Mouse (Mus musculus) myocyte (in vitro differentiated cells): ENCODE measurements around the gene Atg4c. TPM values are rescaled to one million over a fixed set of nuclear protein-coding genes. Genes with fewer than 3 reads are reported as not detected.

Experiments
- H3K27me3 ChIP-seq: one replicate; pipeline ENCODE4 v1.6.1; 2011; ENCODE audit not compliant: control insufficient read depth, insufficient read depth, insufficient read length
- H3K36me3 ChIP-seq: one replicate; pipeline ENCODE4 v1.6.1; 2011; ENCODE audit not compliant: control insufficient read depth, insufficient read depth
- H3K4me2 ChIP-seq: one replicate; pipeline ENCODE4 v1.6.1; 2011; ENCODE audit warnings: low read depth, control low read depth
- H3K4me3 ChIP-seq: one replicate; pipeline ENCODE4 v1.5.1; 2011; ENCODE audit warnings: mild to moderate bottlenecking, control low read depth, moderate library complexity
- H3K79me2 ChIP-seq: one replicate; pipeline ENCODE4 v1.6.1; 2011; ENCODE audit not compliant: control insufficient read depth, insufficient read depth
- H3ac ChIP-seq: one replicate; pipeline ENCODE4 v1.6.1; 2011; ENCODE audit not compliant: control insufficient read depth, insufficient read length
- CEBPB ChIP-seq: IDR thresholded peaks from 2 replicates; pipeline ENCODE4 v1.6.1; 2011; ENCODE audit warnings: mild to moderate bottlenecking, moderate library complexity; ENCODE audit not compliant: poor library complexity, insufficient read depth, severe bottlenecking
- E2F4 ChIP-seq: IDR thresholded peaks from one replicate; pipeline ENCODE4 v1.6.1; 2011; ENCODE audit warnings: mild to moderate bottlenecking, control low read depth, moderate library complexity; ENCODE audit not compliant: insufficient read depth
- MAX ChIP-seq: IDR thresholded peaks from one replicate; pipeline ENCODE4 v1.6.1; 2011; ENCODE audit warnings: low read depth, mild to moderate bottlenecking, control low read depth
- MYOD1 ChIP-seq, 3 experiments: IDR thresholded peaks; one replicate each; pipeline ENCODE4 v1.6.1; 2011; ENCODE audit warnings: control low read depth in 2 of 3, low read depth in 2 of 3, mild to moderate bottlenecking in 2 of 3, moderate library complexity in 1 of 3; ENCODE audit not compliant: insufficient read length in 2 of 3, control insufficient read depth in 1 of 3
- MYOG ChIP-seq, 3 experiments: IDR thresholded peaks; one replicate each; pipeline ENCODE4 v1.6.1; 2011; ENCODE audit warnings: control low read depth in 2 of 3, low read depth in 2 of 3, mild to moderate bottlenecking in 2 of 3; ENCODE audit not compliant: insufficient read length in 2 of 3, control insufficient read depth in 1 of 3, insufficient read depth in 1 of 3
- POLR2A ChIP-seq: IDR thresholded peaks from one replicate; pipeline ENCODE4 v1.6.1; 2011; ENCODE audit warnings: low read depth, mild to moderate bottlenecking, control low read depth, moderate library complexity; ENCODE audit not compliant: insufficient read length
- POLR2AphosphoS2 ChIP-seq: IDR thresholded peaks from one replicate; pipeline ENCODE4 v1.6.1; 2011; ENCODE audit warnings: low read depth, control low read depth; ENCODE audit not compliant: insufficient read length
- REST ChIP-seq: IDR thresholded peaks from one replicate; pipeline ENCODE4 v1.6.1; 2011; ENCODE audit warnings: mild to moderate bottlenecking, control low read depth, moderate library complexity; ENCODE audit not compliant: insufficient read depth, insufficient read length
- SRF ChIP-seq: IDR thresholded peaks from one replicate; pipeline ENCODE4 v1.6.1; 2011; ENCODE audit warnings: low read depth; ENCODE audit not compliant: control insufficient read depth, insufficient read length
- TCF12 ChIP-seq: IDR thresholded peaks from one replicate; pipeline ENCODE4 v1.6.1; 2011; ENCODE audit warnings: mild to moderate bottlenecking, control low read depth; ENCODE audit not compliant: poor library complexity, insufficient read depth, severe bottlenecking
- TCF3 ChIP-seq: IDR thresholded peaks from one replicate; pipeline ENCODE4 v1.6.1; 2011; ENCODE audit warnings: low read depth, control low read depth; ENCODE audit not compliant: insufficient read length
- USF1 ChIP-seq: IDR thresholded peaks from one replicate; pipeline ENCODE4 v1.6.1; 2011; ENCODE audit warnings: low read depth, mild to moderate bottlenecking, control low read depth, moderate library complexity
- polyA plus RNA-seq: library from polyadenylated mRNA; unstranded; fragments of >200 nt; fragmentation: generic; extraction: Trizol; gene quantifications from one replicate; pipeline ENCODE4 v1.2.1, GENCODE M21; 2012; ENCODE audit warnings: missing spikeins

The Atg4c gene
- polyA plus RNA-seq, 1 experiment: 3.5 TPM

GRCm38 (mm10) chr4:99179446-99180120 lies 14.2 kb upstream of the Atg4c start:
- H3K4me2 ChIP-seq: peak overlapping the region; percentile 6
- H3K79me2 ChIP-seq: no peaks in the 10 kb centered on the region
- H3K36me3 ChIP-seq: no peaks in the 10 kb centered on the region
- H3K4me3 ChIP-seq: no peak overlapping the region
- no peak overlapping the region for H3ac ChIP-seq
- no peak for TF ChIP-seq MYOG (IDR thresholded peaks at IDR 0.05; ENCODE audit: control insufficient read depth in 1 of 3, insufficient read depth in 1 of 3, insufficient read length in 2 of 3, low read depth in 2 of 3)
- no peaks in the 10 kb centered on the region for H3K27me3 ChIP-seq

- Histone ChIP-seq H3ac (no peak overlapping the region), H3K79me2 (no peaks in the 10 kb centered on the region), H3K4me3 (no peak overlapping the region), H3K27me3 (no peaks in the 10 kb centered on the region), H3K36me3 (no peaks in the 10 kb centered on the region), H3K4me2 (no peak overlapping the region)
- TF ChIP-seq REST: no peak
These were observed 12.8 kb upstream of the Atg4c start for GRCm38 (mm10) chr4:99180921-99181320.

GRCm38 (mm10) chr4:99181739-99182419 lies 11.9 kb upstream of the Atg4c start:
- no peak overlapping the region for H3ac ChIP-seq
- H3K36me3 ChIP-seq: no peaks in the 10 kb centered on the region
- no peak for TF ChIP-seq POLR2A
- peak in 1 of 3 experiments; percentile 37 for TF ChIP-seq MYOG (IDR thresholded peaks at IDR 0.05; ENCODE audit: control insufficient read depth in 1 of 3, insufficient read depth in 1 of 3, insufficient read length in 2 of 3, low read depth in 2 of 3)
- no peak for TF ChIP-seq CEBPB
- peak in 2 of 3 experiments; percentile 33 to 55 for TF ChIP-seq MYOD1 (IDR thresholded peaks at IDR 0.05; ENCODE audit: control insufficient read depth in 1 of 3, insufficient read length in 2 of 3, low read depth in 2 of 3)
- H3K4me3 ChIP-seq: no peak overlapping the region
- no peaks in the 10 kb centered on the region for H3K27me3 ChIP-seq
- no peaks in the 10 kb centered on the region for H3K79me2 ChIP-seq
- H3K4me2 ChIP-seq: no peak overlapping the region

DNA sequence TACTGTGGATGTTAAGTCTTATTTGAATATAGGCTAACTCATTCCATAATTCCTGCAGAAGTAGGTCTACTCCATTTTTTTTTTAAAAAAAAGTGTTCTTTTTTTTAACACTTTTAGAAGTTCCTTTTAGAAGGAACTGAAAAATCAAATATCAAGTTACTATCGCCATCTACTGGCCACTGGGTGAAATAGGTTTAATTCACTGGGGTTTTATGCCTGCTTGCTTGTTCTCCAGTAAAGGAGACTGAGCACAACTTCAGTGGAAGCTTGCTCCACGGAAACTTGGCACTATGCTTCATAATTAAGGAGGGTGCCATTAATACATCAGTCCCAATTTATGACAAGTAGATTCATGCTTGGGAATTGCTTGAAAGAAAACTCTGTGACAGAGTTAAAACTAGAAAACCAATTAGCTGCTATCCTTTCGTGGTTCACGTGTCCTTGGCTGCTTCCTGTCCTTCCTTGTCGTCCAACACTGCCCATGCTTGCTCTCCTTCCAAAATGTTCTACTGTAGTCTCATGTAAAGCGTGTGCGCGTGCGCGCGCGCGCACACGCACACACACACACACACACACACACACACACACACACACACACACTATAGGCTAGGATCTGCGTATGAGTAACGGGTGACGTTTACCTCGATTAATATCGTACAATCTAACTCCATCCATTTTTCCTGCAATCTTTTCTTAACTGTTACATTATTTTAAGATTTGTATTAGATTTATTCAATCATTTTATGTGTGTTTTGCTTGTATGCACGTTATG lies 10.9 kb upstream of the Atg4c start:
- Histone ChIP-seq H3K27me3 (no peaks in the 10 kb centered on the region), H3K36me3 (no peaks in the 10 kb centered on the region), H3K4me2 (no peak overlapping the region), H3ac (no peak overlapping the region), H3K4me3 (no peak overlapping the region), H3K79me2 (no peaks in the 10 kb centered on the region)
- TF ChIP-seq MYOD1 (IDR thresholded peaks at IDR 0.05; ENCODE audit: control insufficient read depth in 1 of 3, insufficient read length in 2 of 3, low read depth in 2 of 3) (no peak), USF1 (no peak), TCF12 (no peak), TCF3 (no peak), SRF (no peak), POLR2AphosphoS2 (no peak), E2F4 (no peak), MYOG (IDR thresholded peaks at IDR 0.05; ENCODE audit: control insufficient read depth in 1 of 3, insufficient read depth in 1 of 3, insufficient read length in 2 of 3, low read depth in 2 of 3) (no peak), CEBPB (no peak)

GRCm38 (mm10) chr4:99184678-99185077 lies 9.1 kb upstream of the Atg4c start:
- TF ChIP-seq SRF (no peak), TCF12 (no peak), E2F4 (no peak), REST (no peak), MYOD1 (IDR thresholded peaks at IDR 0.05; ENCODE audit: control insufficient read depth in 1 of 3, insufficient read length in 2 of 3, low read depth in 2 of 3) (no peak), MAX (no peak)
- Histone ChIP-seq H3K36me3 (no peaks in the 10 kb centered on the region), H3K4me3 (no peak overlapping the region), H3K4me2 (no peak overlapping the region), H3K27me3 (no peaks in the 10 kb centered on the region), H3ac (no peak overlapping the region), H3K79me2 (no peaks in the 10 kb centered on the region)
